Mouse (Mus musculus): ENCODE data around the gene Gapt.

DNA sequence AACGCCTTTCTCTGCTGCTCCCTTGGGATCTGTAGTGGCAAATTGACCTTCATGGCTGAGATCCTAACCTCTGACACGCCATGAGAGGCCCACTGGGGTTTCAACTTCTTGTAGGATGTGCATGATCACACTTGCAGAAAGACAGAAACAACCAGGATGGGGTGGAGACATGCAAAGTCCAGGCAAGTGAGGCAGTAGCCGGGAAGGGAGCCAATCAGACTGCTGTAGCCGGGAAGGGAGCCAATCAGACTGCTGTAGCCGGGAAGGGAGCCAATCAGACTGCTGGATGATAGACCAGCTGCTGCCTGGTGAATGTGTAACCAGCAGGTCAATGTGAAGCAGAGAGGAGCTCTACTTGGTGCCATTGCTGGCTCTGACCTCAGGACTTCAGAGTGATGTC, 49.2 kb upstream of the Gapt start:
- TF ChIP-seq CTCF (IDR thresholded peaks at IDR 0.05; ENCODE audit: low read depth) (no peak), EP300 (optimal IDR thresholded peaks at IDR 0.05) (no peak)

Measured in stomach, postnatal 0 days (tissue).